Mouse (Mus musculus): ENCODE measurements at regions not wholly inside any gene's neighbourhood (a gene's known extent, or its start where the extent isn't known, plus 50 kb on each side); places are given as distances from the start of the nearest gene placed in this dataset.

- TF ChIP-seq EP300 (IDR thresholded peaks at IDR 0.05; ENCODE audit: low read depth) (no peak), CTCF (IDR thresholded peaks at IDR 0.05; ENCODE audit: low read depth) (no peak)
Observed at GRCm38 (mm10) chrX:12344805-12345555, 184.8 kb upstream of the Bcor start.
